Mouse (Mus musculus) heart, postnatal 0 days (tissue): ENCODE data around the gene Ank2. TPM values are rescaled to one million over a fixed set of nuclear protein-coding genes. Genes with fewer than 3 reads are reported as not detected.
"Not testable (repeated sequence)": the region's sequence is repeated elsewhere in the genome, so short reads cannot be mapped to it uniquely, and the experiment has no call there.

Experiments
- ATAC-seq: fragments of 200-750 bp; cut with Nextera tagmentation; 2 replicates; pipeline ENCODE4 v1.8.0; 2017; ENCODE audit warnings: low read depth, moderate number of reproducible peaks, moderate library complexity; ENCODE audit not compliant: insufficient read depth
- DNase-seq: peaks from one replicate; pipeline ENCODE4 v3.0.0-alpha.2; 2016; ENCODE audit warnings: low spot score
- H3K27ac ChIP-seq: fragments of 300-500 bp; sonication (generic); 2 replicates; pipeline ENCODE4 v1.5.1; 2014; ENCODE audit warnings: low read depth, mild to moderate bottlenecking
- H3K27me3 ChIP-seq: fragments of 300-500 bp; sonication (generic); 2 replicates; pipeline ENCODE4 v1.6.1; 2014; ENCODE audit warnings: low read length, mixed read lengths; ENCODE audit not compliant: control insufficient read depth, insufficient read depth
- H3K36me3 ChIP-seq: fragments of 300-500 bp; sonication (generic); replicated peaks from 2 replicates; pipeline ENCODE4 v1.6.1; 2014; ENCODE audit warnings: low read length, mixed read lengths; ENCODE audit not compliant: control insufficient read depth, insufficient read depth
- H3K4me1 ChIP-seq: fragments of 300-500 bp; sonication (generic); 2 replicates; pipeline ENCODE4 v1.6.1; 2014; ENCODE audit warnings: antibody characterized with exemption; ENCODE audit not compliant: control insufficient read depth, insufficient read depth
- H3K4me2 ChIP-seq: fragments of 300-500 bp; sonication (generic); 2 replicates; pipeline ENCODE4 v1.6.1; 2014; ENCODE audit warnings: low read depth, mild to moderate bottlenecking, low read length, moderate library complexity
- H3K4me3 ChIP-seq: fragments of 300-500 bp; sonication (generic); 2 replicates; pipeline ENCODE4 v1.5.1; 2014; ENCODE audit warnings: low read depth, low read length
- H3K9ac ChIP-seq: fragments of 300-500 bp; sonication (generic); replicated peaks from 2 replicates; pipeline ENCODE4 v1.6.1; 2014; ENCODE audit warnings: low read depth, low read length, mixed read lengths
- H3K9me3 ChIP-seq: fragments of 300-500 bp; sonication (generic); replicated peaks from 2 replicates; pipeline ENCODE4 v1.6.1; 2016; ENCODE audit warnings: low read length; ENCODE audit not compliant: control insufficient read depth
- CTCF ChIP-seq: IDR thresholded peaks from 2 replicates; pipeline ENCODE4 v1.5.1; 2016; ENCODE audit warnings: antibody characterized with exemption, control low read depth, low read depth
- EP300 ChIP-seq: IDR thresholded peaks from 2 replicates; pipeline ENCODE4 v1.6.1; 2016; ENCODE audit warnings: antibody characterized with exemption, low read depth
- WGBS: fragments of 180-500 bp; shearing (Covaris S2); extraction: QIAGEN DNeasy Blood & Tissue Kit; methylation state at CpG from one replicate; pipeline ENCODE4 v1.1.7; 2014; 5-methylcytosine and 5-hydroxymethylcytosine counted together
- polyA plus RNA-seq: library from polyadenylated mRNA; unstranded; fragments of >200 nt; fragmentation: Nextera tagmentation; extraction: Ambion mirVana; gene quantifications from 2 replicates; pipeline ENCODE4 v1.2.1, GENCODE M21; 2015
- total RNA-seq: library from RNA; depleted of rRNA; stranded (reverse); fragments of >200 nt; gene quantifications from 2 replicates; pipeline ENCODE4 v1.2.3, GENCODE M21; 2014; ENCODE audit warnings: low replicate concordance

The Ank2 gene
- total and polyA plus RNA-seq, 2 experiments from 2014 or later: 45.1 to 138 TPM

DNA sequence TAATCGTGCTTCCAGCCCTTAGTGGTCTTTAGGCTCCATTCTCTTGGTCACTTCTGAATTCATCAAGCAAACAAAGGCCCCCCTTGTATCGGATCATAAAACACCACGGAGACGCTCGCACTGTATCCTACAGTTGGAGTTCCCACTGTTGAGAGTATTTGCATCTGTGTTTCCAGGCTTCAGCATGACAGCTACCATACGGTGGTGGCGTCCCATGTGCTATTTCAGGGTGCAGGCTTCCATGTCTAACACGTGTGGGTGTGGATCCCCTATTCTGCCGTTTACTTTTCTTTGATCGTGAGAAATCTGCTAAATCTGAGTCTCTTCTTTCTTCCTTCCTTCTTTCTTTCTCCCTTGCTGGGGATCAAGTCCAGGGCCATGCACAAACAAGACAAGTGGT is 14.0 kb downstream of the Ank2 start:
- no peaks in the 10 kb centered on the region for H3K27me3 ChIP-seq
- H3K9me3 ChIP-seq: no peaks in the 10 kb centered on the region
- no peak overlapping the region for H3K4me3 ChIP-seq
- ATAC-seq (no peak), DNase-seq (no peak)
- H3K9ac ChIP-seq: no peak overlapping the region
- H3K4me2 ChIP-seq: no peak overlapping the region
- H3K4me1 ChIP-seq: peaks cover 10% of the 10 kb centered on the region
- no peak overlapping the region for H3K27ac ChIP-seq
- TF ChIP-seq EP300: no peak
- 85% methylated on average over 10 of the region's 10 CpGs for WGBS
- no peaks in the 10 kb centered on the region for H3K36me3 ChIP-seq

DNA sequence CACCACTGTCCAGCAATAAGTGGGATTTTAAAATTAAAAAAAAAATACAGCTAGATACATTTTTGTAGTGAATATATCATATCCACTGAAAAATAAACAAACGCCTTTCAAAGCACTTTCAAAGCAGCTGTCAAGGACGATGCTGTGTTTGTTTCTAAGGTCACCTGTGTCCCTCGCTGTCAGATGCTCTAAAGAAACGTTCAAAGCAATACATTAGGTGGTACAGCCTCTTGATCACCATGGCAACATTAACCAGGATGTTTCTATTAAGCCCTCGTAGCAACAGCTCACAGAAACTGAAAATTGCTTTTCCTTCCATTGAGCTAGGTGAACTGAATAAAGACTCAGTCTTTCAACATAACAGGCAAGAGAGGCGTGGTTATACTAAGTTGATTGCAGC is 17.5 kb downstream of the Ank2 start:
- DNase-seq: no peak
- no peak for ATAC-seq
- WGBS: 75% methylated on average over 6 of the region's 6 CpGs
- Histone ChIP-seq H3K4me1 (peaks cover 10% of the 10 kb centered on the region), H3K9ac (no peak overlapping the region), H3K27me3 (no peaks in the 10 kb centered on the region), H3K4me2 (no peak overlapping the region), H3K27ac (no peak overlapping the region), H3K9me3 (no peaks in the 10 kb centered on the region), H3K4me3 (no peak overlapping the region), H3K36me3 (no peaks in the 10 kb centered on the region)
- no peak for TF ChIP-seq CTCF
- TF ChIP-seq EP300: no peak

GRCm38 (mm10) chr3:127480369-127480768 is 18.8 kb downstream of the Ank2 start:
- H3K27ac ChIP-seq, DNase-seq, H3K4me1 ChIP-seq, H3K36me3 ChIP-seq, H3K27me3 ChIP-seq, H3K9ac ChIP-seq, H3K4me3 ChIP-seq, H3K9me3 ChIP-seq, ATAC-seq, H3K4me2 ChIP-seq: not testable (repeated sequence)
- 65% methylated on average over 5 of the region's 5 CpGs for WGBS

- no peak for TF ChIP-seq CTCF
- no peak for TF ChIP-seq EP300
- H3K27me3 ChIP-seq: no peaks in the 10 kb centered on the region
- 52% methylated on average over 6 of the region's 6 CpGs for WGBS
- 0 out of 2 replicates have a peak, but pooled peaks cover 11% of the 10 kb centered on the region for H3K4me1 ChIP-seq
- ATAC-seq (no peak), DNase-seq (no peak)
- H3K4me2 ChIP-seq: no peak overlapping the region
- no peak overlapping the region for H3K9ac ChIP-seq
- no peak overlapping the region for H3K4me3 ChIP-seq
- no peaks in the 10 kb centered on the region for H3K9me3 ChIP-seq
- H3K27ac ChIP-seq: no peak overlapping the region
- no peaks in the 10 kb centered on the region for H3K36me3 ChIP-seq
These were observed 25.0 kb downstream of the Ank2 start for GRCm38 (mm10) chr3:127474115-127474514.

DNA sequence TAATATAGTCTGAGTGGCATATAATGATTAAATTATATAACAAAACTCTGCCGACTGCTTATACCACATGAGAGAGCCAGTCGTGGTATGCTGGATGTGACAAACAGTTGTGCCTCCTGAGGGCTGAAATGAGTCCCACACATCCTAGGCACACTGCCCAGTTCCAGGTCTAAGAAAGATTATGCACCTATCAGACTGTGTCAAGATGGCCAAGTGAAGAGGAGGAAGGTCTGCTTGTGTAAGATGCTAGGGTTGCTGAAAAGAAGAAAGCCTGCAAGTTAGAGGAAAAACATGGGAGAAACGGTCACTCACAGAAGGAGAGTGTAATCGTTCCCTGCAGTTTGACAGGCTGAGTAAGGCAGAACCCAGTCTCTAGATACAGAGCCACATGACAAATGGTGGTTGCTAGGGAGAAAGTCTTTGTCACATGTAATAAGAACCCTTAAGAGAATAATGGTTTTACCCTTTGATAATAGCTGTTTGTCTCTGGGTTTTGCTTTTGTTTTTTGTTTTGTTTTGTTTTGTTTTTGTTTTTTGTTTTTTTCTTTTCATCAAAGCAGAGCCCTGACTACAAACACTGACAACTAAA is 29.9 kb downstream of the Ank2 start:
- H3K4me3 ChIP-seq: no peak overlapping the region
- peak overlapping the region; percentile 54 for H3K27ac ChIP-seq
- 43% methylated on average over 4 of the region's 4 CpGs for WGBS
- H3K9me3 ChIP-seq: no peaks in the 10 kb centered on the region
- ATAC-seq (peak; percentile 37; the same call in 1 of the 2 replicates), DNase-seq (no peak)
- no peak overlapping the region for H3K4me2 ChIP-seq
- H3K27me3 ChIP-seq: no peaks in the 10 kb centered on the region
- TF ChIP-seq EP300 (no peak), CTCF (no peak)
- H3K4me1 ChIP-seq: 0 out of 2 replicates have a peak, but pooled peaks cover 12% of the 10 kb centered on the region
- no peaks in the 10 kb centered on the region for H3K36me3 ChIP-seq
- no peak overlapping the region for H3K9ac ChIP-seq

- DNase-seq (peak; percentile 46), ATAC-seq (peak; percentile 81)
- H3K27ac ChIP-seq: peak overlapping the region; percentile 54
- no peak overlapping the region for H3K9ac ChIP-seq
- no peaks in the 10 kb centered on the region for H3K9me3 ChIP-seq
- no peak overlapping the region for H3K4me3 ChIP-seq
- no peaks in the 10 kb centered on the region for H3K27me3 ChIP-seq
- 48% methylated on average over 8 of the region's 8 CpGs for WGBS
- TF ChIP-seq EP300: no peak
- H3K36me3 ChIP-seq: no peaks in the 10 kb centered on the region
- no peak overlapping the region for H3K4me2 ChIP-seq
- 0 out of 2 replicates have a peak, but pooled peaks cover 5% of the 10 kb centered on the region for H3K4me1 ChIP-seq
These were observed 30.6 kb downstream of the Ank2 start for GRCm38 (mm10) chr3:127468569-127468968.
